9 mouse cellular contexts compared by ENCODE assay signal in genomic region chr10:128175302-128175701, GRCm38 (mm10). TPM values are rescaled to one million over a fixed set of nuclear protein-coding genes. Genes with fewer than 3 reads are reported as not detected.
A peak's percentile ranks its signal among the peaks of the same experiment; 100 is the strongest.
DNase-seq lines count a peak whose midpoint lies in the region; ATAC-seq and TF ChIP-seq lines count a peak whose summit lies in the region.
"Had no signal": no experiment of that assay in that cellular context is flagged by ENCODE, and none has a peak within 500 bp of the region (broad histone marks: within the 10 kb centered on the region; RNA-seq: fewer than 3 reads in every experiment).

No protein-coding gene starts in this region.

- H3K9ac ChIP-seq in kidney, postnatal 0 days (ENCODE audit: low read depth, low read length): peak overlapping the region; percentile 76
- peak overlapping the region; percentile 59 for H3K9ac ChIP-seq in intestine, embryonic 14.5 days (ENCODE audit: low read length)

- no peaks in the 10 kb centered on the region for H3K9me3 ChIP-seq in kidney, postnatal 0 days (replicated peaks; ENCODE audit: low read length)
- H3K9me3 ChIP-seq in intestine, embryonic 14.5 days (ENCODE audit: control insufficient read depth, low read length): no peaks in the 10 kb centered on the region

- H3K4me2 ChIP-seq in kidney, postnatal 0 days (ENCODE audit: low read length): peak overlapping the region; percentile 79
- H3K4me2 ChIP-seq in intestine, embryonic 14.5 days (ENCODE audit: low read length): peak overlapping the region; percentile 74

- H3K36me3 ChIP-seq in kidney, postnatal 0 days (ENCODE audit: insufficient read depth, low read length): no peaks in the 10 kb centered on the region
- H3K36me3 ChIP-seq in intestine, embryonic 14.5 days (ENCODE audit: control insufficient read depth, insufficient read depth, low read length): no peaks in the 10 kb centered on the region

- TF ChIP-seq CTCF in kidney, postnatal 0 days (IDR thresholded peaks at IDR 0.05; ENCODE audit: low read depth): no peak

- H3K27me3 ChIP-seq in kidney, postnatal 0 days (ENCODE audit: insufficient read depth, low read length): no peaks in the 10 kb centered on the region
- no peaks in the 10 kb centered on the region for H3K27me3 ChIP-seq in intestine, embryonic 14.5 days (replicated peaks; ENCODE audit: control insufficient read depth, insufficient read depth, low read length)

- peaks cover 18% of the 10 kb centered on the region for H3K4me1 ChIP-seq in kidney, postnatal 0 days (replicated peaks; ENCODE audit: insufficient read depth, low read length)
- H3K4me1 ChIP-seq in intestine, embryonic 14.5 days (replicated peaks; ENCODE audit: control insufficient read depth, insufficient read depth, low read length): peaks cover 31% of the 10 kb centered on the region

- no peak for DNase-seq in kidney, postnatal 0 days (ENCODE audit: low spot score)
- no peak for DNase-seq in kidney, postnatal 4 days
- no peak for DNase-seq in intestine, embryonic 14.5 days (ENCODE audit: low spot score)
- peak; percentile 33 for DNase-seq in naive thymus-derived CD4-positive, alpha-beta T cell, adult 2 months (ENCODE audit: low read depth)
- DNase-seq in layer of hippocampus, adult 11-12 months (ENCODE audit: low spot score): no peak
- DNase-seq in cerebellum, adult 11 months: no peak

- peak overlapping the region; percentile 61 for H3K4me3 ChIP-seq in kidney, postnatal 0 days (replicated peaks; ENCODE audit: low read depth, low read length)
- peak overlapping the region; percentile 81 for H3K4me3 ChIP-seq in intestine, embryonic 14.5 days (ENCODE audit: low read depth, low read length)

- no peak for ATAC-seq in kidney, postnatal 0 days (replicated peaks; ENCODE audit: low FRiP score, low read depth)
- 0 out of 2 replicates have a peak, but pooled peaks have one; percentile 9 for ATAC-seq in common myeloid progenitor, adult 5-6 weeks (replicated peaks; ENCODE audit: low read depth, poor library complexity, severe bottlenecking)
- ATAC-seq in intestine, embryonic 14.5 days (replicated peaks; ENCODE audit: low FRiP score, low TSS enrichment, low read depth): no peak
- no peak for ATAC-seq in frontal cortex, adult (ENCODE audit: low TSS enrichment)
- ATAC-seq: inflammation-experienced regulatory T-cells, adult 6 months had no signal

- 5% methylated on average over 3 of the region's 3 CpGs for WGBS in kidney, postnatal 0 days
- WGBS in intestine, embryonic 14.5 days: 6% methylated on average over 3 of the region's 3 CpGs

- H3K27ac ChIP-seq in kidney, postnatal 0 days: peak overlapping the region; percentile 95
- peak overlapping the region; percentile 83 for H3K27ac ChIP-seq in intestine, embryonic 14.5 days (ENCODE audit: low read depth)

RNA-seq across cellular contexts. Expression of gene Rbms2, which starts 4.8 kb away (rescaled TPM):
- polyA plus RNA-seq in kidney, postnatal 0 days (2015; fragmentation: Nextera tagmentation; extraction: Ambion mirVana): 27.0 and 30.0 TPM in 2 replicates
- total RNA-seq in common myeloid progenitor, adult 5-6 weeks (2017): 4.7 and 8.7 TPM in 2 replicates
- polyA plus RNA-seq in intestine, embryonic 14.5 days (2014; fragmentation: Nextera tagmentation; extraction: Ambion mirVana): 25.3 and 31.0 TPM in 2 replicates

RNA-seq across cellular contexts. Expression of gene Gls2, which starts 19.0 kb away (rescaled TPM):
- polyA plus RNA-seq in kidney, postnatal 0 days (2015; fragmentation: Nextera tagmentation; extraction: Ambion mirVana): 0.68 and 0.79 TPM in 2 replicates
- total RNA-seq in common myeloid progenitor, adult 5-6 weeks (2017): 4.3 and 5.8 TPM in 2 replicates
- polyA plus RNA-seq in intestine, embryonic 14.5 days (2014; fragmentation: Nextera tagmentation; extraction: Ambion mirVana): 1.7 TPM in 2 replicates

RNA-seq across cellular contexts. Expression of gene Spryd4, which starts 36.3 kb away (rescaled TPM):
- 31.5 and 35.1 TPM in 2 replicates for polyA plus RNA-seq in kidney, postnatal 0 days (2015; fragmentation: Nextera tagmentation; extraction: Ambion mirVana)
- 18.1 and 24.8 TPM in 2 replicates for total RNA-seq in common myeloid progenitor, adult 5-6 weeks (2017)
- polyA plus RNA-seq in intestine, embryonic 14.5 days (2014; fragmentation: Nextera tagmentation; extraction: Ambion mirVana): 34.9 and 37.2 TPM in 2 replicates

RNA-seq across cellular contexts. Expression of gene Mip, which starts 50.3 kb away (rescaled TPM):
- not detected in 2 replicates for polyA plus RNA-seq in kidney, postnatal 0 days (2015; fragmentation: Nextera tagmentation; extraction: Ambion mirVana)
- 1.2 TPM in 1 of 2 replicates, not detected in the other for total RNA-seq in common myeloid progenitor, adult 5-6 weeks (2017)
- not detected in 2 replicates for polyA plus RNA-seq in intestine, embryonic 14.5 days (2014; fragmentation: Nextera tagmentation; extraction: Ambion mirVana)
- polyA plus RNA-seq: inflammation-experienced regulatory T-cells, adult 6 months had no signal

RNA-seq across cellular contexts. Expression of gene Timeless, which starts 56.6 kb away (rescaled TPM):
- 26.4 and 33.3 TPM in 2 replicates for polyA plus RNA-seq in kidney, postnatal 0 days (2015; fragmentation: Nextera tagmentation; extraction: Ambion mirVana)
- 98.6 and 102 TPM in 2 replicates for total RNA-seq in common myeloid progenitor, adult 5-6 weeks (2017)
- polyA plus RNA-seq in intestine, embryonic 14.5 days (2014; fragmentation: Nextera tagmentation; extraction: Ambion mirVana): 58.1 and 59.5 TPM in 2 replicates
